Mouse (Mus musculus) embryonic facial prominence, embryonic 13.5 days (tissue): ENCODE data around the gene Eef1akmt4. TPM values are rescaled to one million over a fixed set of nuclear protein-coding genes. Genes with fewer than 3 reads are reported as not detected.

Experiments used
- ATAC-seq: fragments of 200-750 bp; cut with Nextera tagmentation; 2 replicates; pipeline ENCODE4 v1.8.0; 2017; ENCODE audit warnings: low read depth; ENCODE audit not compliant: insufficient number of reproducible peaks, insufficient read depth, low FRiP score, low TSS enrichment
- H3K27ac ChIP-seq: fragments of 300-500 bp; sonication (generic); 2 replicates; pipeline ENCODE4 v1.5.1; 2015; ENCODE audit warnings: moderate library complexity, mild to moderate bottlenecking, inconsistent platforms
- H3K27me3 ChIP-seq: fragments of 300-500 bp; sonication (generic); 2 replicates; pipeline ENCODE4 v1.6.1; 2015; ENCODE audit warnings: mild to moderate bottlenecking, inconsistent platforms
- H3K36me3 ChIP-seq: fragments of 300-500 bp; sonication (generic); 2 replicates; pipeline ENCODE4 v1.6.1; 2015; ENCODE audit warnings: mild to moderate bottlenecking, inconsistent platforms
- H3K4me1 ChIP-seq: fragments of 300-500 bp; sonication (generic); 2 replicates; pipeline ENCODE4 v1.6.1; 2015; ENCODE audit warnings: inconsistent platforms
- H3K4me2 ChIP-seq: fragments of 300-500 bp; sonication (generic); 2 replicates; pipeline ENCODE4 v1.6.1; 2015; ENCODE audit warnings: moderate library complexity, mild to moderate bottlenecking, inconsistent platforms
- H3K4me3 ChIP-seq: fragments of 300-500 bp; sonication (generic); 2 replicates; pipeline ENCODE4 v1.5.1; 2015; ENCODE audit warnings: mild to moderate bottlenecking, inconsistent platforms
- H3K9ac ChIP-seq: fragments of 300-500 bp; sonication (generic); 2 replicates; pipeline ENCODE4 v1.6.1; 2015; ENCODE audit warnings: mild to moderate bottlenecking, inconsistent platforms
- H3K9me3 ChIP-seq: fragments of 300-500 bp; sonication (generic); 2 replicates; pipeline ENCODE4 v1.6.1; 2016; ENCODE audit warnings: inconsistent platforms
- WGBS: fragments of 180-500 bp; shearing (Covaris S2); methylation state at CpG from one replicate; pipeline ENCODE4 v1.1.7; 2015; ENCODE audit warnings: mixed read lengths; 5-methylcytosine and 5-hydroxymethylcytosine counted together
- polyA plus RNA-seq: library from polyadenylated mRNA; unstranded; fragments of >200 nt; fragmentation: Nextera tagmentation; extraction: Ambion mirVana; gene quantifications from 2 replicates; pipeline ENCODE4 v1.2.1, GENCODE M21; 2015

Gene Eef1akmt4
- polyA plus RNA-seq, 1 experiment from 2014 or later, result 30.9 TPM

DNA sequence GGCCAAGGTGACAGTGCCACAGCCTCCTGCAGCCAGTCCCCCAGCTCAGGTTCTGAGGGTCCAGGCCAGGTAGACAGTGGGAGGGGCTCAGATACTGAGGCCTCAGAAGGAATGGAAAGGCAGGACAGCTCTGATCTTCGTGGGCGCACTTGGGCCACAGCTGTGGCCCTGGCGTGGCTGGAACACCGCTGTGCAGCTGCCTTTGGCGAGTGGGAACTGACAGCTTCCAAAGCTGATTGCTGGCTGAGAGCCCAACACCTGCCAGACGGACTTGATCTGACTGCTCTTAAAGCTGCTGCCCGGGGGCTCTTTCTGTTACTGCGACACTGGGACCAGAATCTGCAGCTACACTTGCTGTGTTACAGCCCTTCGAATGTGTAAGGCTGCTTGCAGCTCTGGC lies 6.7 kb upstream of the Eef1akmt4 start:
- 73% methylated on average over 9 of the region's 9 CpGs for WGBS
- Histone ChIP-seq H3K36me3 (peaks cover 45% of the 10 kb centered on the region), H3K4me1 (peaks cover 10% of the 10 kb centered on the region), H3K27ac (no peak overlapping the region), H3K4me2 (no peak overlapping the region), H3K9me3 (no peaks in the 10 kb centered on the region), H3K4me3 (no peak overlapping the region), H3K9ac (no peak overlapping the region), H3K27me3 (no peaks in the 10 kb centered on the region)
- ATAC-seq, result no peak

DNA sequence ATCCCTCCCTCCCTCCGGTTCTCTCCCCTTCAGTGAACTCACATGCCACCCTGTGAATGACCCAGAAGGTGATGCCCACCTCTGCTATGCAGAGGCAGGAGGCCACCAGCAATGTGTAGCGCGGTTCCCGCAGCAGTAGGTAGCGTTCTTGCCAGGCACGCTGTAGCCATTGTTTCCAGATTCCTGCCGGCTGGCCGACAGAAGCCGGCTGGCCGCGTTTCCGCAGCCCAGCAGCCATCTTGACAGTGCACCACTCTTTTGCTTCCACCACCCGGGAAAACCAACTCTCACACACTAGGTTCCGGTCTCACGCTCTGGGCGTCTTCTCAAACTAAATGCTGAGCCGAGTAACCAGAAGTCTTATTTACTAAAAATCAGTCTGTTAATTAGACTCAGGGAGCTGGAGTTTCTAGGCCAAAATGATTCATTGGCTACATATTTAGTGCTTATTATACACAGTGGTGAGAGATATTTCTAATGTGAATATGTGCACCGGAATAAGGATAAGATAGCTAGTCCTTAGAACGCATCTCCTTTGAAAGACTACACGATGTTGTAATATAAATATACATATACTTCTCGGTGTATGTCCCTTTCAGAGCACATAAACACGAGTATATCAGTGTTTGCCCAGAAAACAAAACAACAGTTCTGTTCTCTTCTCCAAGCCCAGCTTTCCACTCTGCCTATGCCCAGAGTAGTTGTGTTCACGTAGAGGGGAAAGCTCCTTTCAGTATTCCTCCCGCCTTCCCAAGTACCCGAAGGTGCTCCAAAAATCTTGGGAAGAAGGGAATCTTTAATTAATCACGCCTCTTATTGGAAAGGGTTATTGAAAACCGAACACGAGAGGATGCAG lies 664 bp upstream of the Eef1akmt4 start:
- peak; percentile 56 for ATAC-seq
- Histone ChIP-seq H3K27ac (peak overlapping the region; percentile 74), H3K9me3 (no peaks in the 10 kb centered on the region), H3K4me3 (peak overlapping the region; percentile 86), H3K27me3 (no peaks in the 10 kb centered on the region), H3K9ac (peak overlapping the region; percentile 87), H3K4me1 (peaks cover 21% of the 10 kb centered on the region), H3K36me3 (peaks cover 26% of the 10 kb centered on the region), H3K4me2 (peak overlapping the region; percentile 96)
- 1% methylated on average over 28 of the region's 28 CpGs for WGBS

DNA sequence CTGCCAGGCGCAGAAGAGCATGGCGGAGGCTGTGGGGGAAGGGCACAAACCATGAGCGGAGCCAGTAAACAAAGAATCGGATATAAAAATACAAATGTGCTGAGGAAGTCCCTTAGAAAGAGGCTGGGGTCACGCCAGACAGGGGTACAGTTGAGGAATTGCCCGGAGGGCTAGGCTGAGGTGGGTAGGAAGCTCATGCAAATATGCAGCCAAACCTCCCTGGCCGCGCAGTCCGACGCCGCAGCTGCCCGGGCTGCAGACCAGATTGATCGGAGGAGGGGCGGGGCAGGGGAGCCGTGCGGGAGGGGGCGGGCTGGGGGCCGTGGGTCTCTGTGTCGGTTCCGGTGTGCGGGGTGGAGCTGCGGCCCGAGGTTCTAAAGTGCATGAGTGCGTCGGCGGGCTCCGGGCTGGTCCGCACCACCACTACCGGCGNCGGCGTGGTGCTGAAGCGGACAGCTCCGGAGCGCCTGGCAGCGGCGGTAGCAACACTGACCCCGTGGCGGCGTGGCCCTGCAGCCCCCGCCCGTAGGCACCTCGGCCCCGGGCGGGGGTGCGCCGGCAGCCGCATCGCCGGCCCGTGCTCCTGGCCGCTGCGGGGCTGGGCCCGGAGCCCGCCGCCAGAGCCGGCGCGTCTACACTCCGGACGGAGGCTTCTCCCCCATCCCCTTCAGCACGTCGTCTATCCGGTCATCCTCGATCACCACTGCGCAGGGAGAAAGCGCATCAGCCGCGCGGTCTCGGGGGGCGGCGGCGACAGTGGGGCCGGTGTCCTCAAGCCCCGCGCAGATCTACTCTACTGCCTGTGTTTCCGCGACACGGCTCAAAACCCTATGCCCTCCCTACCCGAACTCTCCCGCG lies 8.4 kb downstream of the Eef1akmt4 start:
- Histone ChIP-seq H3K4me1 (peaks cover 34% of the 10 kb centered on the region), H3K9ac (0 out of 2 replicates have a peak overlapping the region, but pooled peaks have one; percentile 17), H3K27ac (no peak overlapping the region), H3K4me3 (peak overlapping the region; percentile 70), H3K36me3 (peaks cover 7% of the 10 kb centered on the region; the same call in 1 of the 2 replicates), H3K27me3 (peaks cover 46% of the 10 kb centered on the region), H3K9me3 (no peaks in the 10 kb centered on the region), H3K4me2 (peak overlapping the region; percentile 99)
- ATAC-seq, result peak; percentile 52
- WGBS, result 2% methylated on average over 62 of the region's 83 CpGs

DNA sequence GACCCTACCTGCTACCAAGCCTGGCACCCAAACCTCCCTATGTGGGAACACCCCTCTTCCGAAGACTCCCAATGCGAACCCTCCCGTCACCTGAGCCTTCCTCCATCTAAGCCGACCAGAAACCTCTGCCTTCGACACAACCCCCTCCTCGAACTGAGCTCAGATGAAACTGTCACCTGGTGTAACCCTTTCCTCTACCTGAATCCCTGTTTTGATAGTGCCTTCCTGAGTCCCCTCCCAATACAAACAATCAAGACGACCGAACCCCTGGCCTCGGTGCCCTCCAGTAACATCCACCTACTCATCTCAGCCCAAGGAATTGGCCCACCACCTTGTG lies 9.0 kb downstream of the Eef1akmt4 start:
- H3K36me3 ChIP-seq, result peaks cover 7% of the 10 kb centered on the region; the same call in 1 of the 2 replicates
- H3K27ac ChIP-seq, result no peak overlapping the region
- ATAC-seq, result no peak
- H3K4me1 ChIP-seq, result peaks cover 34% of the 10 kb centered on the region
- H3K4me3 ChIP-seq, result peak overlapping the region; percentile 70
- H3K9me3 ChIP-seq, result no peaks in the 10 kb centered on the region
- 0% methylated on average over 9 of the region's 9 CpGs for WGBS
- peak overlapping the region; percentile 73 for H3K9ac ChIP-seq
- H3K4me2 ChIP-seq, result peak overlapping the region; percentile 99
- H3K27me3 ChIP-seq, result peaks cover 46% of the 10 kb centered on the region

DNA sequence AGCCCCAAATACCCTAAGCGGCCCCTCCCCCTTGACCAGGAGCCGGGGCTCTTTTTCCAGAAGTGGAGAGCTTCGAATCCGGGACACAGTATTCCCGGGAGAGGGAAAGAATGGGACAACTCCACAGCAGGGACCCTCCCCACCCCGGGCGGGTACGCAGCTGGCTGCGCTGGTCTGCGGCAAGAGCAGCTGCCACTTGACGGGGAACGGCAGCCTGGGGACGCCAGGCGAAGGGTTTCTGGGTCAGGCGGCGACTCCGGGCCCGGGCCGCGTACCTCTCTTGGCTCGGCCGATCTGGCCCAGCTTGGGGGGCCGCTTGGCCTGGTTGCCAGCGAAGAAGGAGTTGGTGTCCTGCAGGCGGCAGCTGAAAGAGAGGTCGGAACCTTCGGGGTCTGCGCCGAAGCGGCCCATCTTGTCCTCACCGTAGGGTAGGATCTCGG lies 9.4 kb downstream of the Eef1akmt4 start:
- Histone ChIP-seq H3K27ac (no peak overlapping the region), H3K4me2 (peak overlapping the region; percentile 99), H3K36me3 (peaks cover 7% of the 10 kb centered on the region; the same call in 1 of the 2 replicates), H3K27me3 (peaks cover 46% of the 10 kb centered on the region), H3K9me3 (no peaks in the 10 kb centered on the region), H3K4me1 (peaks cover 34% of the 10 kb centered on the region), H3K9ac (peak overlapping the region; percentile 73), H3K4me3 (peak overlapping the region; percentile 70)
- 0% methylated on average over 32 of the region's 32 CpGs for WGBS
- peak; percentile 13; the same call in 1 of the 2 replicates for ATAC-seq

DNA sequence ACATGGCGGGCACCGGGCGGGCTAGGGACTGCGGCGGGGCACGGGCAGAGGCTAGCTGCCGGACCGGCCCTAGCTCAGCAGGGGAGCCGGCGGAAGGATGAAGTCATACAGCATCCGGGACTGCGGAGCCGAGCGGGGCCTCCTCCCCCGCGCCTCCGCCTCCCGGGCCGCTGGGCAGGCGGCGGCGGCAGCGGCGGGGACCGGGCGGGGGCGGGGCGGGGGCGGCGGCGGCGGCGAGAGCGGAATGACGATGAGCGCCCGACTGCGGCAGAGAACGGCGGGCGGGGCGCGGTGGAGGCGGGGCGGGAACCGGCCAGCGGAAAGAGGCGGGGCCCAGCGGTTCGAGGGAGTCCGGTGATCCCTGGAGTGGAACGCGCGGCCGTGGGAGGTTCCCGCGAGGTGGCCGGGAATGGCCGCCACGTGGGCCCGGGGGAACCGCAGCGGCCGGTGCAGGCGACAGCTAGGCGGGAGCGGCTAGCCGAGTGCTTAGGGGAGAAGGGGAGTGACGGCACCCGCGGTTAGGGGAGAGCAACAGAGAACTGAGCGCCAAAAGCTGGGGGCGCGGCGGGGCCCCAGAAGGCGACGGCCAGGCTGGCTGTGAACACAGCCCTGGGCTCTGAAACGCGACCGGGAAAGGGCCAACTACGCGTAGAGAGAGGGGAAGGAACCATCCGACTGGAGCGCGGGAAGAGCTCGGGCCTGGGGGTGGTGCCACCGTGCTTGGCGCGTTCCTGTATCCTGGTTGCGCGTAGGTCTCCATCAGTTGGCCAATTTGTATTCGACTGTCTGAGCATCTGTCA lies 10.0 kb downstream of the Eef1akmt4 start, which contains the start of gene Camk2n2:
TSS of gene Camk2n2 (minus strand) at position 97 of the 800 bp plus-strand sequence.
- Histone ChIP-seq H3K4me3 (peak within 1 kb of the TSS; percentile 70), H3K4me2 (peak within 1 kb of the TSS; percentile 99), H3K27me3 (peaks cover 46% of the 10 kb centered on the region), H3K9ac (peak within 1 kb of the TSS; percentile 73), H3K36me3 (peaks cover 7% of the 10 kb centered on the region; the same call in 1 of the 2 replicates), H3K4me1 (peaks cover 34% of the 10 kb centered on the region), H3K27ac (peak within 1 kb of the TSS; percentile 39), H3K9me3 (no peaks in the 10 kb centered on the region)
- under 1% methylated on average over 63 of the region's 92 CpGs for WGBS
- ATAC-seq, result peak; percentile 54

DNA sequence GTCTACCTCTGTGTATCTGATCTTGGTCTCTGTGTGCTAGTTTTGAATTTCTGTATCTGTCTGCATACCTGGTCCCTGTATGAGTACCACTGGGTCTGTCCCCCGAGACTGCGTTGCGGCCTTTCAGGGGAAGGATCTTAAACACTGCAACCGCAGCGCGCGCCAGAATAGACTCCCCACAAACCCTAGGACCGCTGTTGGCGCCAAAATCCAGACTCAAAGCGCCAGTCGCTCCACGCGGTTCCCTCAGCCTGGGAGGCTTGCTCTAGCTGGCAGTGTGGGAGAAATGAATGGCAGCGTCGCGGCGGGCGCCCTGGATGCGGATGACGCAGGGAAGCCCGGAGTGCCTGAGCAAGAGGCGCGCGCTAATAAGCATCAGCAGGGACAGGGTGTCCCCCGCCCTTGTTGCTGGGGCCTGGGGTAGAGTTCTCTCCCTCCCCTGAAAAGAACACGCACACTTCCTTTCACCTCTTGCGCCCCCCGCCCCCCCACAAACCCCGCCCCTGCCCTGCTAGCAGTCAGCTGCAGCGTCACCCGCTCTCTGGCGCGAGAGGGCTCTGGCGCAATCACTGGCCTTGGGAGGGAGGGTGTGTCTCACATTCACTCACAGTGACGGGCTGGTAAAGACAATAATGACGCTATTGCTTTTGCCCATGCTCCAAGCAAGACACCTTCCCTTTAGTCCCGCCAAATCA lies 10.7 kb downstream of the Eef1akmt4 start:
- Histone ChIP-seq H3K9ac (peak overlapping the region; percentile 73), H3K27ac (peak overlapping the region; percentile 39), H3K36me3 (peaks cover 7% of the 10 kb centered on the region; the same call in 1 of the 2 replicates), H3K4me2 (peak overlapping the region; percentile 99), H3K9me3 (no peaks in the 10 kb centered on the region), H3K27me3 (peaks cover 46% of the 10 kb centered on the region), H3K4me3 (peak overlapping the region; percentile 70), H3K4me1 (peaks cover 34% of the 10 kb centered on the region)
- ATAC-seq, result no peak
- under 1% methylated on average over 37 of the region's 37 CpGs for WGBS

DNA sequence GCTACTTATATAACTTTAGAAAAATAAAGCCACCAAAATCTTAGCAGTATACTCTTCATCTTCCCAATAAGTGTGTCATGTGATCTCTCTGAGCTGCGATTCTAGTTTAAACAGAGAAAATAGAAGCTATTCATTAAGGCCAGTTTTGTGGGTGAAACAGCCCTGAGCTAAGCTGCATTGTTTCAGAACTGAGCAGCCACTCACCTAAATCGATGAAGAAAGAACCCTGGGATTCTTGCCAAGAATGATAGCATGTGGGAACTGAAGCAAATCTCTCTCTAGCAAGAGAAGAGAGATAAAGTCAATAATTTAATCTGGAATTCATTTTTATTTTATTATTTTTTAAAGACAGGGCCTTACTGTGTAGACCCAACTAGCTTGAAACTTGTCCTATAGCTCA lies 11.8 kb downstream of the Eef1akmt4 start:
- H3K4me1 ChIP-seq, result peaks cover 34% of the 10 kb centered on the region
- 56% methylated on average over 2 of the region's 2 CpGs for WGBS

DNA sequence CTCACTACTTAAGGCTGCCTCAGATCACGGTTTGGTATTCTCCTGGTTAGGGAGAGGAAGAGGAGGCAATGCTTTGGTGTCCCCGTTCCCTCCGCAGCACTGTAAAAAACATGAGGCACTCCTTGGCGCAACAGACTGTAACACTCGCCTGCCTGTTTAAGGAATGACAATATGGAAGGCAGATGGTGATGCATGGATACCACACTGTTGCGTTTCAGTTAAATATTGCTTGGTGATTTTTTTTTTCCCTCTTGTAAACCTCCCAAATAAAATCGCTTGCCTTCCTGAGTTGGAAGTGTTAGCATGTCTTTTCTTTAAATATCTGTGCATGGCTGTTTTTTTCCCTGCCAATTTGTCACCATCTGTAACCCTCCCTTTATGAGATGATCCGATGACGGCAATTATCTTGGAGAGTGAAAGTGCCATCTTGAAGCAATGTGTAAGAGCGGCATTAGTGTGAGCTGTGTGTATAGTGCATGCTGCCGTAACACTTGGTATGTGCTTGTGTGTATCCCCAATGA lies 17.5 kb downstream of the Eef1akmt4 start:
- Histone ChIP-seq H3K27ac (no peak overlapping the region), H3K4me2 (peak overlapping the region; percentile 92), H3K27me3 (peaks cover 27% of the 10 kb centered on the region), H3K9me3 (no peaks in the 10 kb centered on the region), H3K4me1 (peaks cover 10% of the 10 kb centered on the region), H3K4me3 (no peak overlapping the region), H3K9ac (no peak overlapping the region), H3K36me3 (no peaks in the 10 kb centered on the region)
- no peak for ATAC-seq
- 44% methylated on average over 11 of the region's 11 CpGs for WGBS

More for the DNA sequence above, 11.8 kb downstream of the Eef1akmt4 start:
- no peak for ATAC-seq
- no peaks in the 10 kb centered on the region for H3K9me3 ChIP-seq
- peaks cover 5% of the 10 kb centered on the region; the same call in 1 of the 2 replicates for H3K36me3 ChIP-seq
- H3K27ac ChIP-seq, result no peak overlapping the region
- no peak overlapping the region for H3K4me2 ChIP-seq
- peaks cover 45% of the 10 kb centered on the region for H3K27me3 ChIP-seq
- no peak overlapping the region for H3K9ac ChIP-seq
- H3K4me3 ChIP-seq, result no peak overlapping the region
